Mouse (Mus musculus): ENCODE measurements around the gene Mea1.
A peak's percentile ranks its signal among the peaks of the same experiment; 100 is the strongest.

Mea1 gene

DNA sequence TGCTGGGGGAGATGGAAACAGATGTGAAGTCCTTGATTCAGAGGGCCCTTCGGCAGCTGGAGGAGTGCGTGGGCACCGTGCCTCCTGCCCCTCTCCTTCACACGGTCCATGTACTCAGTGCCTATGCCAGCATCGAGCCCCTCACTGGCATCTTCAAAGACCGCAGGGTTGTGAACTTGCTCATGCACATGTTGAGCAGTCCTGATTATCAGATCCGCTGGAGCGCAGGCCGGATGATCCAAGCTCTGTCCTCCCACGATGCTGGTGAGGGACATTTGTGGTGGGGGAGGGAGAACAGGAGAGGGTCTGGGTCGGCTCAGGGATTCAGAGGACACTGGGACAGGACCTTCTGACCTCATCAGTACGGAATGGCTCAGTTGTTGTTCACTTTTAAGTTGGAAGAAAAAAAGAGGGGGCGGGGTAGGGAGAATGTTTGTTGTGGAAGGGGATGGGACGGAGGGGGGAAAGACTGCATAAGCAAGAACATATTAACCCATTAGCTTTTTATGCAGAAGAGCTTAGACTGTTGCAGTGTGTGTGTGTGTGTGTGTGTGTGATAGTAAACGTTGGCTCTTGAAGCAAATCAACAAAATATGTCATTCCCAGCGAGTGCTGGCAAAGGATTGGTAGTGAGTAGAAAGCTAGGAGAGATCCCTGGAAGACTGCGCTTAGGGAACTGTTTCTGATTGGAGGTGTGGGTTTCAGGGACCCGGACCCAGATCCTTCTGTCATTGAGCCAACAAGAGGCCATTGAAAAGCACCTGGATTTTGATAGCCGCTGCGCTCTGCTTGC lies 26.6 kb upstream of the Mea1 start:
- TF ChIP-seq GATA4 (IDR thresholded peaks at IDR 0.05; ENCODE audit: insufficient replicate concordance, low read length), result no peak

DNA sequence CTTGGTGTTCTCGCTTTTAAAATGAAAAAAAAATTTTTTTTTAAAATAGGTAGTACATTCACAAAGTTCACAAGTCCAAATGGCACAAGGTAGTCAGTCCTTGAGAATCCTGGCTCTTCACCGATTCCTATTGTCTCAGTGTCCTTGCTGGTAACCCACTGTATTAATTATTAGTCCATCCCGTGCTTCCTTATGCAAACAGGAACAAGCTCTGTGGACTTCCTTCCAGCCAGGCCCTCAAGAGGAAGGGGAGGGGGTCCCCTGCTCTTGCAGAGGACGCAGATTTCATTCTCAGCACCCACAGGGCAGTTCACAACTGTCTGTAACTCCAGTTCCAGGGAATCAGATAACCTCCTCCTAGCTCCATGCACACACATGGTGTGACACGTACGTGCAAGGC lies 22.5 kb upstream of the Mea1 start:
- no peak for TF ChIP-seq GATA4 (IDR thresholded peaks at IDR 0.05; ENCODE audit: insufficient replicate concordance, low read length)

GRCm38 (mm10) chr17:46661351-46661750 lies 17.2 kb upstream of the Mea1 start:
- no peak for TF ChIP-seq GATA4 (IDR thresholded peaks at IDR 0.05; ENCODE audit: insufficient replicate concordance, low read length)

GRCm38 (mm10) chr17:46661981-46662380 lies 16.6 kb upstream of the Mea1 start:
- no peak for TF ChIP-seq GATA4 (IDR thresholded peaks at IDR 0.05; ENCODE audit: insufficient replicate concordance, low read length)

GRCm38 (mm10) chr17:46662730-46663129 lies 15.9 kb upstream of the Mea1 start:
- no peak for TF ChIP-seq GATA4 (IDR thresholded peaks at IDR 0.05; ENCODE audit: insufficient replicate concordance, low read length)

DNA sequence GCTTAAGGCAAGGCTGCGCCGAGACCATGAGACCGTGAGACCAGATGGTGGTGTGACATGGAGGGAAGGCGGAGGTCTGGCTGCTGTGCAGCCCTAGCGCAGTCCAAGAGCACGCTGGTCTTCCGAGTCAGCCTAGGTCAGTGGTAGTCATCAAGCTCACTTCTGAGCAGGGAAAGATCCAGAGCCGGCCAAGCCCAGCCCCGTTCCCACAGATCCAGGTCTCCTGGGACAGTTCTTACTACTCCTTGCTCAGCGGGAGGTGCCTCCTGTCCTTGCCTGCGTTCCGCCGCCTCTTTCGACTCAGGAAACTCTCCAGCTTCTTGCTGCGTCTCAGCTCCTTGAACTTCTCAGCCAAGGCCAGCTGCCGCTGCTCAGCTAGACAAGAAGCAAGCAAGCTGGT lies 10.9 kb upstream of the Mea1 start:
- TF ChIP-seq GATA4 (IDR thresholded peaks at IDR 0.05; ENCODE audit: insufficient replicate concordance, low read length), result no peak

- TF ChIP-seq GATA4 (IDR thresholded peaks at IDR 0.05; ENCODE audit: insufficient replicate concordance, low read length), result no peak
These were observed 8.7 kb upstream of the Mea1 start for GRCm38 (mm10) chr17:46669911-46670310.

GRCm38 (mm10) chr17:46673850-46674529 lies 4.6 kb upstream of the Mea1 start, which contains the start of gene Rrp36:
Gene Rrp36, minus strand, starts transcription at chr17:46674352.
- no peak for TF ChIP-seq GATA4 (IDR thresholded peaks at IDR 0.05; ENCODE audit: insufficient replicate concordance, low read length)

GRCm38 (mm10) chr17:46674530-46675283 lies 3.9 kb upstream of the Mea1 start:
- no peak for TF ChIP-seq GATA4 (IDR thresholded peaks at IDR 0.05; ENCODE audit: insufficient replicate concordance, low read length)

DNA sequence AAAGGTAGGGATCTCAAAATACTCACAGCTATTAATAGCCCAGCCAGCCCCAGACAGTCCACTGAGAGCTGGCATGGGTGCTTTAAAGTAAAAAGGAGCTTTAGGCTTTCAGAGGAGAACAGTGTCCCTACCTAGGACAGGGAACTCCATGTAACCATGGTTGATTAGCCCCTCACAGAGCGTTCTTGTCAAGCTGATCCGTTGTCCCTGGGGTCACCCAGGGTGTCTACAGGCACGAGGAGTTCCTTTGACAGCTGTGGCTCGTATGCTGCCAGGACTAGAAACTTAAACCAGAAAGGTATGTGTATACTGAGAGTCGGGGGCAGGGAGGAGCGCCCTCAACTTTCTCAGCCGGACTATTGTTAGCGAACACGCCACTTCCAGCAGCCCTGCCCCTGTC lies 318 bp downstream of the Mea1 start:
- no peak for TF ChIP-seq GATA4 (IDR thresholded peaks at IDR 0.05; ENCODE audit: insufficient replicate concordance, low read length)

- no peak for TF ChIP-seq GATA4 (IDR thresholded peaks at IDR 0.05; ENCODE audit: insufficient replicate concordance, low read length)
These were observed 1.5 kb downstream of the Mea1 start for GRCm38 (mm10) chr17:46679843-46680759.

DNA sequence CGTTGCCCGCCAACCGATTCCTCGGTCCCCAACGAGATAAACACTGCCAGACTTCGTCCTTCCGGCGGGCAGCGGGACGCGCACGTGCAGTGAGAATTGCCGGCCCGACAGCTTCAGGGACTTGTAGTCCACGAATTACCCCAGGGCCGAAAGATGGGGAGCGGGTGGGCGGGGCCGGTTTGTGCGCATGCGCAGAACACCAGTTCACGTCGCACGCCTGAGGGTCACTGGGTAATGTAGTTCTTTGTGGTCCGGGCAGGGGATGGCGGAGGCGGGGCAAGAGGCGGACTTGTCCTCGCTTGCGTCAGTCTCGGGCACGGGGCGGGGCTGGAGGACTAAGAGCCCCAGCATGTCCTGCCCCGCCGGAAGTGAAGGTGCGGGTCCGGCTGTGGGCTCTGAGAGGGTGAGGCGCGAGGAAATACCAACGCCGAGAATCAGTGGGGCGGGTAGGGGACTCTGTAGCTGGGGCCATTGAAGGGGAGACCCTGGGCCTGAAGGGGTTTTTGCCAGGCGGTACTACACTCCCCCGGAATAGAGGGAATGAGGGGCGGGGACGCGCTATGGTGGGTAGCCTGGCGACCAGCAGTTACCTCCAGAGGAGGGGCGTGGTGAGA lies 2.3 kb downstream of the Mea1 start, which contains the start of gene Klhdc3:
Gene Klhdc3 (minus strand): TSS at position 155 of the 614 bp plus-strand sequence.
- peak; percentile 35; the same call in 1 of the 2 replicates for TF ChIP-seq GATA4 (IDR thresholded peaks at IDR 0.05; ENCODE audit: insufficient replicate concordance, low read length)

DNA sequence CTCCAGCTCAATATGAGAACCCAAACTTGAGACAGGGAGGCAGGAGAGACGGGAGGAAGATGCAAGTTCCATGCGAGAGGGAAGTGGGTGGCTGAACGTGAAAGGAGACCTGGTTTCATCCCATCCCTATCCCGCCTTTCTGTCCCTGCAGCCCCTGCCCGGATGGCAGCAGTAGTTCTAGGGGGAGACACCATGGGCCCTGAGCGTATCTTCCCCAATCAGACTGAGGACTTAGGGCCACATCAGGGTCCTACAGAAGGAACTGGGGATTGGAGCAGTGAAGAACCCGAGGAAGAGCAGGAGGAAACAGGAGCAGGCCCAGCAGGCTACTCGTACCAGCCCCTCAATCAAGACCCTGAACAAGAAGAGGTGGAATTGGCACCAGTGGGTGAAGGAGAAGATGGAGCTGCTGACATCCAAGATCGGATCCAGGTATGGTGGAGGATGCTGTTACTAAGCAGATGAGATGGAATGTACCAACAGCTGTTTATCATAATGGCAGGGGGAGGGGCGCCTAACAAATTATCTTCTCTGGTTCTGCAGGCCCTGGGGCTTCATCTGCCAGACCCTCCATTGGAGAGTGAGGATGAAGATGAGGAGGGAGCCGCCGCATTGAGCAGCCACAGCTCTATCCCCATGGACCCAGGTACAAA lies 3.0 kb downstream of the Mea1 start:
- TF ChIP-seq GATA4 (IDR thresholded peaks at IDR 0.05; ENCODE audit: insufficient replicate concordance, low read length), result no peak

Data from liver, adult (tissue).